Mouse (Mus musculus) limb, embryonic 14.5 days (tissue): Measurements from ENCODE around the gene Rp2. TPM values are rescaled to one million over a fixed set of nuclear protein-coding genes. Genes with fewer than 3 reads are reported as not detected.
"Not testable (repeated sequence)": the region's sequence is repeated elsewhere in the genome, so short reads cannot be mapped to it uniquely, and the experiment has no call there.

Source experiments
- ATAC-seq: fragments of 200-750 bp; cut with Nextera tagmentation; 2 replicates; pipeline ENCODE4 v1.8.0; 2017; ENCODE audit warnings: low read depth, moderate number of reproducible peaks, moderate TSS enrichment; ENCODE audit not compliant: low FRiP score
- DNase-seq: peaks from one replicate; pipeline ENCODE4 v3.0.0-alpha.2; 2015; ENCODE audit warnings: low spot score
- H3K27ac ChIP-seq: fragments of 300-500 bp; sonication (generic); replicated peaks from 2 replicates; pipeline ENCODE4 v1.5.1; 2014; ENCODE audit warnings: low read depth, mild to moderate bottlenecking, low read length, moderate library complexity, mixed read lengths
- H3K27me3 ChIP-seq: fragments of 300-500 bp; sonication (generic); 2 replicates; pipeline ENCODE4 v1.6.1; 2014; ENCODE audit warnings: low read length, mixed read lengths; ENCODE audit not compliant: control insufficient read depth, insufficient read depth
- H3K36me3 ChIP-seq: fragments of 300-500 bp; sonication (generic); 2 replicates; pipeline ENCODE4 v1.6.1; 2014; ENCODE audit warnings: mild to moderate bottlenecking, low read length, moderate library complexity, mixed read lengths; ENCODE audit not compliant: control insufficient read depth, insufficient read depth
- H3K4me1 ChIP-seq: fragments of 300-500 bp; sonication (generic); 2 replicates; pipeline ENCODE4 v1.6.1; 2014; ENCODE audit warnings: antibody characterized with exemption, low read length, mixed read lengths; ENCODE audit not compliant: control insufficient read depth, insufficient read depth
- H3K4me2 ChIP-seq: fragments of 300-500 bp; sonication (generic); replicated peaks from 2 replicates; pipeline ENCODE4 v1.6.1; 2014; ENCODE audit warnings: low read depth, mild to moderate bottlenecking, low read length, moderate library complexity; ENCODE audit not compliant: severe bottlenecking
- H3K4me3 ChIP-seq: fragments of 300-500 bp; sonication (generic); replicated peaks from 2 replicates; pipeline ENCODE4 v1.5.1; 2014; ENCODE audit warnings: low read length
- H3K9ac ChIP-seq: fragments of 300-500 bp; sonication (generic); 2 replicates; pipeline ENCODE4 v1.6.1; 2014; ENCODE audit warnings: mild to moderate bottlenecking, low read depth, low read length, moderate library complexity; ENCODE audit not compliant: severe bottlenecking
- H3K9me3 ChIP-seq: fragments of 300-500 bp; sonication (generic); 2 replicates; pipeline ENCODE4 v1.6.1; 2016; ENCODE audit warnings: low read length; ENCODE audit not compliant: control insufficient read depth
- POLR2A ChIP-seq: fragments of 200-500 bp; IDR thresholded peaks from 2 replicates; pipeline ENCODE4 v1.8.0; 2012; ENCODE audit warnings: inconsistent platforms, mild to moderate bottlenecking, moderate library complexity, borderline replicate concordance; ENCODE audit not compliant: insufficient read depth, insufficient read length; ENCODE audit errors: extremely low read depth
- WGBS: fragments of 180-500 bp; shearing (Covaris S2); extraction: QIAGEN DNeasy Blood & Tissue Kit; methylation state at CpG from one replicate; pipeline ENCODE4 v1.1.7; 2014; 5-methylcytosine and 5-hydroxymethylcytosine counted together
- polyA plus RNA-seq, 2 experiments: library from polyadenylated mRNA; depleted of rRNA in 1 of 2; stranded (reverse) in 1 of 2; unstranded in 1 of 2; fragments of >200 nt; fragmentation: Nextera tagmentation in 1 of 2; extraction: Ambion mirVana in 1 of 2; gene quantifications; 2 replicates each; pipeline versions ENCODE4 v1.2.1 to v1.2.3; 2012 to 2014

The Rp2 gene
- polyA plus RNA-seq, 2 experiments: 11.9 to 14.3 TPM

DNA sequence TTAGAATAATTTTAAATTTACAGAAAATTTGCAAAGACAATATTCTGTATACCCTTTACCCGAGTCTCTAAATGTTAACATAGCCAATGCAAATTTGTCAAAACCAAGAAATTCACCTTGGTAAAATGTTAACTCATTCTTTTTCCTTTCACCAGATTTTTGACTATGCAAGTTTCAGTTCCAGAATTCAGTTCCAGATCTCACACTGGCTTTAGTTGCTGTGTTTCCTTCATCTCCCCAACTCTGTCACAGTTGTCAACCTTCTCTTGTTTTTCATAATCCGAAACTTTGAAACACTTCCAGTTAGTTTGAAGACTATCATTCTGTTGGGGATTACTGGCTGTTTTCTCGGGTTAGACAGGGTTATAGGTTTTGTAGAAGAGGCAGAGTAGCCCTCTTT lies 22.7 kb downstream of the Rp2 start:
- WGBS: 76% methylated on average over 3 of the region's 3 CpGs
- H3K4me1 ChIP-seq: no peaks in the 10 kb centered on the region
- no peaks in the 10 kb centered on the region for H3K36me3 ChIP-seq
- no peak for DNase-seq
- no peaks in the 10 kb centered on the region for H3K27me3 ChIP-seq
- H3K27ac ChIP-seq: no peak overlapping the region
- H3K4me3 ChIP-seq: no peak overlapping the region
- no peak for ATAC-seq
- H3K9ac ChIP-seq: no peak overlapping the region
- H3K4me2 ChIP-seq: no peak overlapping the region
- H3K9me3 ChIP-seq: no peaks in the 10 kb centered on the region
- no peak for TF ChIP-seq POLR2A

DNA sequence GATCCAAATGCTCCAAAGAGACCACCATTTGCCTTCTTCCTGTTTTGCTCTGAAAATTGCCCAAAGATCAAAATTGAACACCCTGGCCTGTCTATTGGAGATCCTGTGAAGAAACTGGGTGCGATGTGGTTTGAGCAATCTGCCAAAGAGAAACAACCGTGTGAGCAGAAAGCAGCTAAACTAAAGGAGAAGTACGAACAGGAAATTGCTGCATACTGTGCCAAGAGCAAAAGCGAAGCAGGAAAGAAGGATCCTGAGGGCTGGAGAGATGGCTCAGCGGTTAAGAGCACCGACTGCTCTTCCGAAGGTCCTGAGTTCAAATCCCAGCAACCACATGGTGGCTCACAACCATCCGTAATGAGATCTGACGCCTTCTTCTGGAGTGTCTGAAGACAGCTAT lies 27.7 kb downstream of the Rp2 start:
- not testable (repeated sequence) for H3K4me3 ChIP-seq, H3K9me3 ChIP-seq, H3K9ac ChIP-seq, H3K27me3 ChIP-seq, DNase-seq, H3K4me1 ChIP-seq, ATAC-seq, H3K36me3 ChIP-seq, H3K27ac ChIP-seq, H3K4me2 ChIP-seq
- WGBS: 89% methylated on average over 9 of the region's 9 CpGs

DNA sequence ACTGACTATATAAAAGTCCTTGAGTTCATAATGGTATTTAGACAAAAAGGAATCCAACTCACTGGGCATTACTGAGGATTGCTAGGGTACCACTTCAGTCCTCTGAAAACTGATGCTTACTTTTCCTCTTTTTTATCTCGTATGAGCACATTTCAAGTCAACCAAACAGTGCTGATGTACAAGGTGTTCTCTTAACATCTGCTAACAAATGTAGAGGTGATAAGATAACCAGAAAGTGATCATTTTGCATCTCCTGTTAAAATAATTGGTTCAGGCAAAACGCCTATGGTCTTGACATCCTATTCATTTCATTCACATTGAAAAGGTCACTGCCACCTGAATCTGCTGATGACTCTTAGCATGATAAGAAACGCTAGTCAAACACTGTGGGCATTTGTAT lies 28.7 kb downstream of the Rp2 start:
- Histone ChIP-seq H3K4me1 (no peaks in the 10 kb centered on the region), H3K4me2 (no peak overlapping the region), H3K27me3 (no peaks in the 10 kb centered on the region), H3K9ac (no peak overlapping the region), H3K9me3 (no peaks in the 10 kb centered on the region), H3K27ac (no peak overlapping the region), H3K36me3 (no peaks in the 10 kb centered on the region), H3K4me3 (no peak overlapping the region)
- DNase-seq: no peak
- WGBS: 71% methylated on average over 3 of the region's 3 CpGs
- no peak for ATAC-seq
- no peak for TF ChIP-seq POLR2A

DNA sequence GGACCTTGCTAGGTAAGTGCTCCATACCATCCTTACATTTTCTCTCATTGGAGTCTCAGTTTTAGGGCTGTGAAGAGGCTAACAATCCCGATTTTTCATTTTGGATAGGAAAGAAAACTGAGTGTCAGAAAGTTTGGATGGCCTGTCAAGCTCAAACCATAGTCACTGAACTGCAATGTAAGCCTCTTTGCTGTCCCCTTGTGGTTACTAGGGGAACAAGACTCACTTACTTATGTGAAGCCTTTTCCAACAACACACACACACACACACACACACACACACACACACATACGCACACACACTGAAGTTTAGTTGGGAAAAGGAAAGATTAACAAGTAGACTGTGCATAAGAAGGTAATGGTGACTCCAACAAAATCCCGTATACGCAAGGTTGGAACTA lies 39.8 kb downstream of the Rp2 start:
- TF ChIP-seq POLR2A: no peak
- WGBS: 84% methylated on average over 4 of the region's 4 CpGs
- H3K27me3 ChIP-seq: no peaks in the 10 kb centered on the region
- H3K4me1 ChIP-seq: no peaks in the 10 kb centered on the region
- H3K9me3 ChIP-seq: no peaks in the 10 kb centered on the region
- H3K9ac ChIP-seq: no peak overlapping the region
- ATAC-seq (no peak), DNase-seq (no peak)
- no peak overlapping the region for H3K4me3 ChIP-seq
- H3K36me3 ChIP-seq: no peaks in the 10 kb centered on the region
- H3K27ac ChIP-seq: no peak overlapping the region
- H3K4me2 ChIP-seq: no peak overlapping the region

DNA sequence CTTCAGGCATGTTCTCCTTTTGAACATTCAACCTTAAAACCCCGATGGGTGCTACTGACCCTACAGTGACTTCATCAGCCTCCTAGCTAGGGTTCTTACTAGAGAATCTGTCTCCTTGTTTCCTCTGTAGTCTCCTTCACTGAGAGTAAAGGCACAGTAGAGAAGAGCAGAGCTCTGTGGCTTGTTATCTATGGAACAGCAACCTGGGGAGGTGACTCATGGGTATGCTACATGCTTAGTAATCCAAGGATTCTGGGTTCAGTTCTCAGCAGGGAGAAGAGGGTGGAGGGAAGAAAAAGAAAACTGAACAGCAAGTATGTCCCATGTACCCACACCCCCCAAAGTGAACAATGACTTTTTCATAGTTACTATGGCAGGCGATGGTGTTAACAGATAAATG lies 42.6 kb downstream of the Rp2 start:
- Histone ChIP-seq H3K27me3 (no peaks in the 10 kb centered on the region), H3K9me3 (no peaks in the 10 kb centered on the region), H3K4me3 (no peak overlapping the region), H3K27ac (no peak overlapping the region), H3K9ac (no peak overlapping the region), H3K4me1 (no peaks in the 10 kb centered on the region), H3K36me3 (no peaks in the 10 kb centered on the region), H3K4me2 (no peak overlapping the region)
- no peak for DNase-seq
- no peak for ATAC-seq
- WGBS: 97% methylated on average over 2 of the region's 2 CpGs
- no peak for TF ChIP-seq POLR2A

DNA sequence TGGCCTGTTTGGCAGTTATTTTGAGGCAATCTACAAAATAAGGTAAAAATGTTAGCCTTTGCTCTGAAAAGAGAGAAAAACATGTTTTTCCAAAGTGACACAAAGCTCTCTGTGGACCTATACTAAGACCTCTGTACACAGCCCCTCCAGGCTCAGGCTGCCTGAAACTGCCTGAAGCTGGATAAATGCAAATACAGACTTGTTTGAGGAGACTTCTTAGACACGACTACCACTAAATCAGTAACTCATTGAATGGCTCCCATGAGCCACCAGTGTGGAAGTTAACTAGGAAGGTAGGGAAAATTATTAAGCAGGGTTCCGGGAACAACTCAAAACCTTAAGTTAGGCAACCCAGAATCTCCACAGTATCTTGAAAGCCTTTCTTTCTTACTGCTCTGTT lies 43.4 kb downstream of the Rp2 start:
- ATAC-seq (no peak), DNase-seq (no peak)
- Histone ChIP-seq H3K4me3 (no peak overlapping the region), H3K36me3 (no peaks in the 10 kb centered on the region), H3K27me3 (no peaks in the 10 kb centered on the region), H3K9ac (no peak overlapping the region), H3K27ac (no peak overlapping the region), H3K4me2 (no peak overlapping the region), H3K9me3 (no peaks in the 10 kb centered on the region), H3K4me1 (no peaks in the 10 kb centered on the region)
- TF ChIP-seq POLR2A: no peak
- 74% methylated on average over 2 of the region's 2 CpGs for WGBS
